Mouse (Mus musculus): ENCODE data around the gene Gzmb. TPM values are rescaled to one million over a fixed set of nuclear protein-coding genes. Genes with fewer than 3 reads are reported as not detected.
A peak's percentile ranks its signal among the peaks of the same experiment; 100 is the strongest.
"Not testable (repeated sequence)": the region's sequence is repeated elsewhere in the genome, so short reads cannot be mapped to it uniquely, and the experiment has no call there.

Gene Gzmb
- 0.25 TPM in 1 of 2 replicates, not detected in the other for polyA plus RNA-seq (2015; fragmentation: Nextera tagmentation; extraction: Ambion mirVana)

DNA sequence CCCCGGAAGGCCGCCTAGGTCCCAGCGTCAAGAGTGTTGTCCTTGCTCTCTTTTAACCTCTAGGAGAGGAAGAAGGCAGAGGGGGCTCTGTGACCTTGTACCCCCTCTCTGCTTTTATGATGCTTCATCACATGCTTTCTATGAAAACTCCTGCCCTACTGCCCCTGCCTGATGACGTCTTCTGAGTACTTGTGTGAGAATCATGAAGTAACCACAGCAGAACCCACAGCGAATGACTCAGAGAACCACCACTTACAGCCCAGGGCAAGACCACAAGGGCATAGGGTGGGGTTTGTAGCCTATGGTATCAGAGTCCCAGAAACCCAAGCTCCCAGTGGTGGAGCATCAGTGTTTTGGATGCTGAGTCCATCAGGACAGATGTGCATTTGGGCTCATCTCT is at the start of gene Gzmb:
Gene Gzmb, minus strand, starts transcription at position 108 of the 400 bp plus-strand sequence.
- no peak within 1 kb of the TSS for H3K4me2 ChIP-seq
- 77% methylated on average over 5 of the region's 5 CpGs for WGBS
- H3K4me3 ChIP-seq (replicated peaks) = no peak within 1 kb of the TSS
- no peaks in the 10 kb centered on the region for H3K36me3 ChIP-seq
- ATAC-seq (replicated peaks; ENCODE audit: low FRiP score) = no peak
- H3K4me1 ChIP-seq = no peaks in the 10 kb centered on the region
- no peaks in the 10 kb centered on the region for H3K27me3 ChIP-seq
- no peaks in the 10 kb centered on the region for H3K9me3 ChIP-seq (replicated peaks)
- no peak within 1 kb of the TSS for H3K27ac ChIP-seq
- H3K9ac ChIP-seq = no peak within 1 kb of the TSS

DNA sequence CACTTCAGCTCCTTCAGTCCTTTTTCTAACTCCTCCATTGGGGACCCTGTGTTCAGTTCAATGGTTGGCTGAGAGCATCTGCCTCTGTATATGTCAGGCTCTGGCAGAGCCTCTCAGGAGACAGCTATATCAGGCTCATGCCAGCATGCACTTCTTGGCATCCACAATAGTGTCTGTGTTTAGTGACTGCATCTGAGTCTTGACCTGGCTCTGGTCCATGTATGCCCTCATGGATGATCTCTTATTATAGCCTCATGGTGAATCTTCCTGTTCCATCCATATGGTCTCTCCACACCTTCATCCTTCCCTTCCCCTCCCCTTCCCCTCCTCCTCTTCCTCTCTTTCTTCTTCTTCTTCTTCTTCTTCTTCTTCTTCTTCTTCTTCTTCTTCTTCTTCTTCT is 49.7 kb upstream of the Gzmb start:
- not testable (repeated sequence) for ATAC-seq (replicated peaks; ENCODE audit: low FRiP score); H3K36me3 ChIP-seq; H3K27me3 ChIP-seq

DNA sequence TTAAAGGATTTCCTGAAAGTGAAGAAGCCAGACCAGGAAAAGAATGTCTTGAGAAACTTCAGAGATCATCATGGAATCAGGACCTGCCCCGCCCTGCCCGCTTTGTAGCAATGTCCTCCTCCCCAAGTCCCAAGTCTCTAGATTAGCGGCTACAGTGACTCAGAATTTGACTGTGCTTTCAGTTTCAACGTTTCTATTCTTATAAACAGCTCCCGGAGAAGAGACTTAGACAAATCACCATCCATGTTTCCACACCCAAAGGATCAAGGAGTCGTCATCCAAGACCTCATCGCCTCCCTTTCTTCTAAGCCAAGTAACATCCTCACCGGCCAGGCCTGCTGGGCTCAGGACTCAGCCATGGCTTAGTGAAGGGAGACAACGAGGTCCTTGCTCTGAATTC is 48.2 kb upstream of the Gzmb start:
- Histone ChIP-seq H3K4me3 (replicated peaks) (no peak overlapping the region), H3K4me2 (no peak overlapping the region), H3K4me1 (no peaks in the 10 kb centered on the region), H3K36me3 (no peaks in the 10 kb centered on the region), H3K9ac (no peak overlapping the region), H3K27ac (no peak overlapping the region), H3K9me3 (replicated peaks) (no peaks in the 10 kb centered on the region), H3K27me3 (no peaks in the 10 kb centered on the region)
- 88% methylated on average over 9 of the region's 9 CpGs for WGBS
- no peak for ATAC-seq (replicated peaks; ENCODE audit: low FRiP score)

More for the DNA sequence above, 49.7 kb upstream of the Gzmb start:
- H3K9me3 ChIP-seq (replicated peaks); H3K4me3 ChIP-seq (replicated peaks); H3K27ac ChIP-seq; H3K4me2 ChIP-seq; H3K9ac ChIP-seq; H3K4me1 ChIP-seq: not testable (repeated sequence)

DNA sequence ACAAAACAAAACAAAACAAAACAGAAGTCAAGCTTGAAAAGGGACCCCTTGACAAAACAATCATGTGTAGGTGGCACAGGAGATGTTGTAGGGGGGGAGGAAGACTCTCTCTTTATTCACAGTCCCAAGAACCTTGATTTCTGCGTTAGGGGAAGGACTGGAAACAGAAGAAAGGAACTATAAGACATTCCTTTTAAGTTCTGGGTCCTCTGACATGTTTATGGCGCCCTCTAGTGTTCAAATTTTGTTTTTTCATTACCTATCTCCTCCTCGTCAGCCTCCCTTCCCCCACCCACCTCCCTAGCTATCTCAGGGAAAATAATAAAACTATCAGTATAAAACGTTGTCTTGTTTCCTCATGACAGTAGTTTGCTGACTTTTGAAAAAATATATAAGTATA is 42.1 kb upstream of the Gzmb start:
- 0 out of 2 replicates have a peak, but pooled peaks cover 9% of the 10 kb centered on the region for H3K4me1 ChIP-seq
- H3K27me3 ChIP-seq = no peaks in the 10 kb centered on the region
- H3K4me3 ChIP-seq (replicated peaks) = no peak overlapping the region
- H3K27ac ChIP-seq = no peak overlapping the region
- ATAC-seq (replicated peaks; ENCODE audit: low FRiP score) = no peak; the same call in 1 of the 2 replicates
- WGBS = 0% methylated on average over 4 of the region's 4 CpGs
- 0 out of 2 replicates have a peak overlapping the region, but pooled peaks have one; percentile 38 for H3K4me2 ChIP-seq
- H3K36me3 ChIP-seq = no peaks in the 10 kb centered on the region
- no peaks in the 10 kb centered on the region for H3K9me3 ChIP-seq (replicated peaks)
- no peak overlapping the region for H3K9ac ChIP-seq

DNA sequence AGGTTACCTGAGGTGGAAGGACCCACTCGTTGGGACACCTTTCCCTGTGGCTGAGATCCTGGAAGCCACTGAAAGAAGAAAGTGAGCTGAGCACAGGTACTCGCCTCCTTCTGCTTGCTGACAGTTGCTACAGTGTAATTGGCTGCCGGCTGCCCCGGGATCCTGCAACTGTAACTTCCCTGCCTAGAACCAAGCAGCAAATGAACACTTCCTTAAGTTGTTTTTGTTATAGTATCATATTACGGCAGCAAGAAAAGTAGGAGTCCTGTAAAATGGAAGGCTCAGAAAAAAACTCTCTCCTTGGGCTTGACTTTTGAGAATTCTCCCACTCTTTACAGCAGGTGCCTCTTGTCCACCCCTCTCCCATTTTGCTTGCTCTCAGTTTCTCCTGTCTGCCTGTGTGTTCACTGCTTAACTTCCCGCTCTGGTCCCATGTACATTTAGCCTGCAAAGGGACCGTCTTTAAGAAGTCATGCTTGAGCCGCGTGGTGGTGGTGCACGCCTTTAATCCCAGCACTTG is 41.5 kb upstream of the Gzmb start:
- ATAC-seq (replicated peaks; ENCODE audit: low FRiP score) = peak; percentile 58; the same call in 1 of the 2 replicates
- H3K36me3 ChIP-seq = no peaks in the 10 kb centered on the region
- WGBS = 34% methylated on average over 10 of the region's 10 CpGs
- no peak overlapping the region for H3K9ac ChIP-seq
- H3K9me3 ChIP-seq (replicated peaks) = no peaks in the 10 kb centered on the region
- peak overlapping the region; percentile 38 for H3K4me2 ChIP-seq
- no peak overlapping the region for H3K27ac ChIP-seq
- no peak overlapping the region for H3K4me3 ChIP-seq (replicated peaks)
- no peaks in the 10 kb centered on the region for H3K27me3 ChIP-seq
- H3K4me1 ChIP-seq = 0 out of 2 replicates have a peak, but pooled peaks cover 9% of the 10 kb centered on the region

DNA sequence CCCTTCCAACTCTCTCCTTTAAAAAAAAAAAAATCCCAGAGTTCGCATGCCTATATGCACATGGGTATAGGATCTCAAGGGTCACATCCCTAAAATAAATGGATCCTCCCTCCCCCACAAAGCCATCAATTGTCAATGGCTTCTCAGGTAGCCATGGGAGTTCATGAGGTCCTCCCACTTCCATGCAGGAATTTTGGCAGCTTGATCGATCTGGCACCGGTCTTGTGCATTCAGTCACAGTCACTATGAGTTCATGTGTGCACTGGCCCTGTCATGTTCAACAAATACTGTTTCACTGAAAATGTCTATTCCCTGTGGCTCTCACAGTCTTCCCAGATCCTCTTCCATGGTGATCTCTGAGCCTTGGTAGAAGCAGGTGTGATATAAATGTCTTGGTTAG is 40.0 kb upstream of the Gzmb start:
- H3K9ac ChIP-seq = no peak overlapping the region
- no peak for ATAC-seq (replicated peaks; ENCODE audit: low FRiP score)
- WGBS = 89% methylated on average over 3 of the region's 3 CpGs
- no peaks in the 10 kb centered on the region for H3K9me3 ChIP-seq (replicated peaks)
- no peaks in the 10 kb centered on the region for H3K36me3 ChIP-seq
- no peak overlapping the region for H3K4me2 ChIP-seq
- no peak overlapping the region for H3K27ac ChIP-seq
- 0 out of 2 replicates have a peak, but pooled peaks cover 9% of the 10 kb centered on the region for H3K4me1 ChIP-seq
- H3K4me3 ChIP-seq (replicated peaks) = no peak overlapping the region
- H3K27me3 ChIP-seq = no peaks in the 10 kb centered on the region

DNA sequence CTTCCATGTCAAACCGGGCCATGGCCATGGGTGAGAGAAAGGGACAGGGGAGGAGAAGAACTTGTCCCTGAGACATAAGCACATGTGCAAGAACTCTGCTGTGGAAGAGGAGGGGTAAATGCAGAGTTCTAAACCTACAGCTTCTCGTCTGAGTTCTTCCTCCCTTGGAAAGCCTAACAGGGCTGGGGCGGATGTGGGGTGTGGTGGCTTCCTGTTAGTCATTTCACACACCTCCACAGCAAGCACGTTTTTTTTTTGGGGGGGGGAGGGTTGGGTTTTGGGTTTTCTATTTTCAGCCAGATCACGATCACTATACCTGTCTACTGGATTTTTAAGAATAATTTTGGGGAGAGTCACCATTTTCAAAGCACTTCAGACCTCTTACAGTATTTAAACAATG is 34.7 kb upstream of the Gzmb start:
- WGBS = 65% methylated on average over 5 of the region's 5 CpGs
- no peak overlapping the region for H3K27ac ChIP-seq

DNA sequence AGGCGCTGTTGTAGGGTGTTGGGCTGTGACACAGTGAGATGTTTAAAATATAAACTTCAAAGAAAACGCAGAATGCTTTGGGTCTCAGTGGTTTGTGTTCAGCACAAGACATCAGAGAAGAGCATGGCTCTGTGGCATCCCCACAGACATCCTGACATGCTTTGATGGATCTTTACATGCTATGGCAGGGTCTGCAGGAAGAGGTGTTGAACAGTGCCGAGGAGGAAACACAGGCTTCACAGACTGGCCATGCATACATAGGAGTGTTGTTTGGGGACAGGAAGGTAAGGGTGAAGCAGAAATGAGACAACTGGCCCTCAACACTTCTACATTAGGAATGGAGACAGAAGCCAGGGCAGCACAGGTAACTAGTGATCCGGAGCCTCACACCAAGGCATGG is 34.0 kb upstream of the Gzmb start:
- Histone ChIP-seq H3K4me3 (replicated peaks) (no peak overlapping the region), H3K27ac (no peak overlapping the region), H3K36me3 (no peaks in the 10 kb centered on the region), H3K4me2 (no peak overlapping the region), H3K9me3 (replicated peaks) (no peaks in the 10 kb centered on the region), H3K27me3 (no peaks in the 10 kb centered on the region), H3K4me1 (no peaks in the 10 kb centered on the region), H3K9ac (no peak overlapping the region)
- 73% methylated on average over 4 of the region's 4 CpGs for WGBS
- ATAC-seq (replicated peaks; ENCODE audit: low FRiP score) = no peak

More for the DNA sequence above, 34.7 kb upstream of the Gzmb start:
- Histone ChIP-seq H3K9me3 (replicated peaks) (no peaks in the 10 kb centered on the region), H3K4me3 (replicated peaks) (no peak overlapping the region), H3K36me3 (no peaks in the 10 kb centered on the region), H3K9ac (no peak overlapping the region), H3K27me3 (no peaks in the 10 kb centered on the region), H3K4me1 (no peaks in the 10 kb centered on the region), H3K4me2 (no peak overlapping the region)
- ATAC-seq (replicated peaks; ENCODE audit: low FRiP score) = no peak

DNA sequence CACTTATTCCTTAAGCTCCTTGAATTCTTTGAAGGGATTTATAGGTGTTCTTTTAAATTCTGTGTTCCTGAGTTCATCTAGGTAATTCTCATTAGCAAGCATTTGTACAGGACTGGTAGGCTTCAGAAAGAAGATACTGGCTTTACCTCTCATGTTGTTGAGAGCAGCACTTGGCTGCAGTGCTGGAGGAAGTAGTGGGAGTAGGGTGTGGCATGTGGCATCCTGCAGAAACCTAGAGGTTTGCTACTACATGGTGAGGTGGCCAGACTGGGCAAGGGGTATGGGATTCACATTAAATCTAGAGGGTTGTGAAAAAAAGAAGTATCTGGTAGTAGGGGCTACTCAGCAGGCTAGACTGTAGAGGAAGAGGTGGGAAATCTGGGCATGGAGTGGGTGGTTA is 31.1 kb upstream of the Gzmb start:
- no peaks in the 10 kb centered on the region for H3K36me3 ChIP-seq
- no peaks in the 10 kb centered on the region for H3K27me3 ChIP-seq
- no peaks in the 10 kb centered on the region for H3K9me3 ChIP-seq (replicated peaks)
- no peak overlapping the region for H3K27ac ChIP-seq
- no peaks in the 10 kb centered on the region for H3K4me1 ChIP-seq
- no peak overlapping the region for H3K9ac ChIP-seq
- H3K4me2 ChIP-seq = no peak overlapping the region
- no peak for ATAC-seq (replicated peaks; ENCODE audit: low FRiP score)
- H3K4me3 ChIP-seq (replicated peaks) = no peak overlapping the region

DNA sequence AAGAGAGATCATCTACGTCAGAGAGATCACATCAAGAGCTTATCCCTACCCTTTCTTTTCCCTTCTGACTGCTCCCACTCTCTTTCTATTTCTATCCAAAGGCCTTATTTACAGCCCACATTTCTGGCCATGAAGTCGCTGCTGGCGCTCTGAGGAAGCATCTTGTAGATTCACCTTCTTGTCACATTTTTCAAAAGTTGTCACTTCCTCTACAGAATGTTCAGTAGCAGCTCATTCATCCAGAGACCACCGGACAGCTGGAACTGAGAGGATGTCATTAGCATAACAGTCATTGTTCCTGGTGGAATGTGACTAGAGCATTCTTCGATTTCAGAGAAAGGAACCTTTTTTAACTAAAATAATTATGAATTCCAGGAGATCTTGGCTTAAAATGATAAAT is 26.6 kb upstream of the Gzmb start:
- Histone ChIP-seq H3K27me3 (no peaks in the 10 kb centered on the region), H3K9me3 (replicated peaks) (no peaks in the 10 kb centered on the region), H3K27ac (no peak overlapping the region), H3K36me3 (no peaks in the 10 kb centered on the region), H3K4me3 (replicated peaks) (no peak overlapping the region), H3K4me1 (no peaks in the 10 kb centered on the region), H3K9ac (no peak overlapping the region), H3K4me2 (no peak overlapping the region)
- ATAC-seq (replicated peaks; ENCODE audit: low FRiP score) = no peak
- 69% methylated on average over 5 of the region's 5 CpGs for WGBS

DNA sequence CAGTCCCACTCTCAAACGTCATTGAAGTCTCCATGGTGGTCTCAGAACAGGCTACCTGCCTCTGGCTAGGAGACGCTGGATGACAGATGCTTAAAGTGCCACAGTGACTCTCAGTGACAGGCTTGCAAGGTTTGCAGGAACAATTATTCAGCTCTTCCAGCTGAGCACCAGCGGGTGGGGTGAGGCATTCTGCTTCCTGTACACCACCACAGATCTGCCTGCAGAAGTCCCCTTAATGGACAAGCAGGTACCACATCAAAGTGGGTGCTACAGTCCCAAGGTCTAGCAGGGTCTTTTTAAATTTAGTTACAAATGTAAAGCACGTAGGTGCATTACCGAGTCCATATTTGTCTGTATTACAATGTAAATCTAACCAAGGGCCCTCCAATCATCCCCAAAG is 25.7 kb upstream of the Gzmb start:
- no peaks in the 10 kb centered on the region for H3K4me1 ChIP-seq
- no peaks in the 10 kb centered on the region for H3K27me3 ChIP-seq
- no peak for ATAC-seq (replicated peaks; ENCODE audit: low FRiP score)
- no peak overlapping the region for H3K4me2 ChIP-seq
- H3K4me3 ChIP-seq (replicated peaks) = no peak overlapping the region
- H3K9ac ChIP-seq = no peak overlapping the region
- H3K36me3 ChIP-seq = no peaks in the 10 kb centered on the region
- 75% methylated on average over 5 of the region's 5 CpGs for WGBS
- H3K9me3 ChIP-seq (replicated peaks) = no peaks in the 10 kb centered on the region
- H3K27ac ChIP-seq = no peak overlapping the region

DNA sequence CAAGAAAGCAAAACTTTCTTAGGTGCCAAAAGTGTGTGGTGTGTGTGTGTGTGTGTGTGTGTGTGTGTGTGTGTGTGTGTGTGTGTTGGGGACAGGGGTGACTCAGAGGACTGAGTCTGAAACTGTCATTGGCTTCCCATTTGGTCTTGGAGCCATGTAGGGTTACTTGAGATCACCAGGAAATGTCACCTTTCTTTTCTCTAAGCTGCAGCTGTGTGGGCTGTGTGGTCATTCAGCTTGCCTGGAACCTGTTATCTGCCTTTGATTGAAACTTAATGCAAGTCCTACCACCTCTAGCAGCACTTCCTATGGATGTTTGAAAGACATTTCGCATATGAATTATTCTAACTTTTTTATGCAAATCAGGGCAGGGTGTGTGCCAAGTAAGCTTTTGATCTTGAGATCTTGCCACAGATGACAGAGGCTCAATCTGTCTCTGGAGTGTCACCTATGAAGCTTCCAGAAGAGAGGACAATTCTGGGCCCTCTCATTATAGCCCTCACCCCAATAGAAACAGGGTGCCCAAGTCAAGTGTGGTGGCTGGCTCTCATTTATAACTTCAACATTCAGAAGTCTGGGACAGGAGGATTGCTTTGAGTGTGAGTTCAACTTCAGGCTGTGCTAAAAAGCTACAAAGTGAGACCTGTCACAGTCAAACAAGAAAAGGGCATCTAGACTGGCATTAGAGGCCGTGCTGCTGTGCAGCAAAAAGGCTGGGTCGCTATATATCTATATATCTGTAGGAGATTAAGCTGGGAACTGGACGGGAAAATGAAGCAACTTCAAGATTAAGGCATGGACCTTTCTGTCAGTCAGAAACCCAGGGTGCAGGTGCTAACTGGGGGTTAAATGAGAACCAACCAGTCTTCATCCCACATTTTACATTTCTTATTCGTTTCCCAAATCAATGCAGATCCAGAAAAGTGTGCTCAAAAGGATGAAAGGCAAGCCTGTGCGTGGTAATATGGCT is 22.6 kb upstream of the Gzmb start:
- H3K9me3 ChIP-seq (replicated peaks) = no peaks in the 10 kb centered on the region
- no peak overlapping the region for H3K9ac ChIP-seq
- no peak for ATAC-seq (replicated peaks; ENCODE audit: low FRiP score)
- no peaks in the 10 kb centered on the region for H3K4me1 ChIP-seq
- no peak overlapping the region for H3K27ac ChIP-seq
- no peaks in the 10 kb centered on the region for H3K27me3 ChIP-seq
- no peak overlapping the region for H3K4me2 ChIP-seq
- H3K4me3 ChIP-seq (replicated peaks) = no peak overlapping the region
- WGBS = 82% methylated on average over 6 of the region's 6 CpGs
- H3K36me3 ChIP-seq = no peaks in the 10 kb centered on the region
